Mouse (Mus musculus) cortical plate, adult 2 months (tissue): ENCODE results near the gene Cotl1.

Experiments
- CTCF ChIP-seq: fragments of 200-500 bp; IDR thresholded peaks from 2 replicates; pipeline ENCODE4 v1.5.1; 2011; ENCODE audit warnings: mild to moderate bottlenecking, control low read depth, low read length; ENCODE audit not compliant: insufficient read depth; ENCODE audit errors: extremely low read depth
- POLR2A ChIP-seq: fragments of 200-500 bp; IDR thresholded peaks from 2 replicates; pipeline ENCODE4 v1.6.1; 2011; ENCODE audit warnings: mild to moderate bottlenecking, low read length, control low read depth; ENCODE audit not compliant: insufficient read depth; ENCODE audit errors: extremely low read depth

DNA sequence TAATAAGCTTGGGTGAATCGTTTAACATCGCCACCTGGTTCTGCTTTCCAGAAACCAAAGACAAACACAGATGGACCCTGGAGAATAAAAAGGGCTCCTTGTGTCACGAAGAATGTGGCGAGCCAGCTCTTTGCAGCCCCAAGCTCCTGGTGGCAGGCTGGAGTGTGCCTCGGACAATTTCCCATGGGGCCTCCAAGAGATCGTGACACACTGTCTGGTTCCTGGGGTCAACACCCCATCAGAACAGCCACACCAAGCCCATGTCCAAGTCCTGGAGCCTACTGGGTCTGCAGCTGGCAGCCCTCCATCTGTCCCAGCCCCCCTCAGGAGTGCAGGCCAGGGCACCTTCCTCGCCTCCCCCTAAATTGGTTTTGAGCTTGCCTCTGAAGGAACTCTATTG, 62.6 kb downstream of the Cotl1 start:
- TF ChIP-seq CTCF: no peak
- TF ChIP-seq POLR2A: no peak
